Mouse (Mus musculus) adipose tissue, adult 10 weeks (tissue): ENCODE measurements around the gene Hrh2. TPM values are rescaled to one million over a fixed set of nuclear protein-coding genes. Genes with fewer than 3 reads are reported as not detected.

Source experiments
- polyA plus RNA-seq: library from polyadenylated mRNA; stranded (reverse); fragments of 350-450 nt; fragmentation: Illumina TruSeq; extraction: RNeasy Lipid Tissue Mini Kit (QIAGEN cat#74804); gene quantifications from one replicate; pipeline ENCODE4 v1.2.3, GENCODE M21; 2014; ENCODE audit warnings: low read depth, low replicate concordance

Hrh2 gene
- 1.0 TPM for polyA plus RNA-seq

GRCm38 (mm10) chr13:54192021-54192481 lies at the start of gene Hrh2:
Gene Hrh2 (plus strand): TSS chr13:54192129.

Other genes starting within 250 kb of the Hrh2 start
- gene Drd1, start 136.4 kb upstream of the Hrh2 start, polyA plus RNA-seq = 1.4 TPM
- 74.7 TPM for gene Sfxn1, start 120.3 kb upstream of the Hrh2 start, polyA plus RNA-seq
- gene Cplx2, start 179.2 kb downstream of the Hrh2 start, polyA plus RNA-seq = 6.1 TPM